Mouse (Mus musculus) cerebellum, adult 2 months (tissue): ENCODE data around the gene Cradd.

Experiments
- CTCF ChIP-seq: fragments of 200-500 bp; IDR thresholded peaks from 2 replicates; pipeline ENCODE4 v1.5.1; 2011; ENCODE audit warnings: low read depth, mild to moderate bottlenecking, control low read depth, low read length, moderate library complexity, borderline replicate concordance; ENCODE audit not compliant: insufficient read depth
- POLR2A ChIP-seq: fragments of 200-500 bp; IDR thresholded peaks from 2 replicates; pipeline ENCODE4 v1.6.1; 2011; ENCODE audit warnings: low read length, control low read depth, borderline replicate concordance; ENCODE audit not compliant: insufficient read depth

DNA sequence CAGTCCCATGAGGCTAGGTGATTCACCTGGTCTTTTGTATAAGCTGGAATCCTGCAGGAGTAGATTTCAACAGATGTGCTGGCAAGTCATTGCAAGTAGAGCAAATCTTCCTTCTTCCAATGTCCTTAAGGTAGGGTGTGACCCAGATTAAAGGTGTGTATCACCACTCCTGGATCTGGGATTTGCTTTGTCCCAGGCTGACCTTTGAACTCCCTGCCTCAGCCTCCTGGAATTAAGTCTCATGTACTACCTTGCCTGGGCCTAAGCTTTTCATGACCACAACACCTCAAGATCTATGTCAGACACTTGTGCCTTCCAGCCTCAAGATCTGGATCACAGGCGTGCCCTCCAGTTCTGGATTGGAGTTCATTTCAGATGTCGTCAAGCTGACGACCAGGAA is 41.9 kb downstream of the Cradd start:
- no peak for TF ChIP-seq CTCF
- no peak for TF ChIP-seq POLR2A
